17 mouse cellular contexts compared by ENCODE assay signal in genomic region chr16:35764941-35765340, GRCm38 (mm10). TPM values are rescaled to one million over a fixed set of nuclear protein-coding genes. Genes with fewer than 3 reads are reported as not detected.
DNase-seq lines count a peak whose midpoint lies in the region; ATAC-seq and TF ChIP-seq lines count a peak whose summit lies in the region.
"Had no signal": no experiment of that assay in that cellular context is flagged by ENCODE, and none has a peak within 500 bp of the region (broad histone marks: within the 10 kb centered on the region; RNA-seq: fewer than 3 reads in every experiment).

No protein-coding gene starts in this region.

- peaks cover 6% of the 10 kb centered on the region; the same call in 1 of the 2 replicates for H3K4me1 ChIP-seq in spleen, adult 2 months (ENCODE audit: control insufficient read depth, insufficient read depth, insufficient read length)
- peaks cover 26% of the 10 kb centered on the region for H3K4me1 ChIP-seq in bone marrow macrophage, adult 2 months (ENCODE audit: control insufficient read depth, insufficient read depth, low read length)
- peaks cover 86% of the 10 kb centered on the region for H3K4me1 ChIP-seq in liver, embryonic 15.5 days (replicated peaks)
- H3K4me1 ChIP-seq in forebrain, embryonic 13.5 days, result peaks cover 26% of the 10 kb centered on the region

- no peak for DNase-seq in spleen, adult 2 months (ENCODE audit: low read depth in 1 of 2, low spot score in 2 of 2)
- DNase-seq in spleen, postnatal 4 days (ENCODE audit: low spot score in 2 of 2), result no peak
- no peak for DNase-seq in lung, postnatal 25 days (ENCODE audit: low spot score)
- DNase-seq in heart, postnatal 14 days, result no peak
- DNase-seq: adrenal gland, postnatal 36 days; cerebellum, postnatal 10 days; lung, adult 2 months; lung, postnatal 4 days; thymus, postnatal 25 days had no signal

- peak overlapping the region; percentile 29; the same call in 1 of the 2 replicates for H3K9ac ChIP-seq in liver, embryonic 15.5 days
- no peak overlapping the region for H3K9ac ChIP-seq in forebrain, embryonic 13.5 days
- H3K9ac ChIP-seq: embryonic facial prominence, embryonic 13.5 days; hindbrain, embryonic 12.5 days had no signal

- no peak for TF ChIP-seq CTCF in spleen, adult 2 months (IDR thresholded peaks at IDR 0.05; ENCODE audit: extremely low read depth, insufficient read depth, insufficient read length, insufficient replicate concordance)
- no peak for TF ChIP-seq CTCF in bone marrow macrophage, adult 2 months (IDR thresholded peaks at IDR 0.05; ENCODE audit: low read depth, low read length)

- H3K27ac ChIP-seq in spleen, adult 2 months (ENCODE audit: insufficient read depth, low read length), result peak overlapping the region; percentile 38; the same call in 1 of the 2 replicates
- 0 out of 2 replicates have a peak overlapping the region, but pooled peaks have one; percentile 11 for H3K27ac ChIP-seq in bone marrow macrophage, adult 2 months (ENCODE audit: insufficient read depth, low read depth, low read length)
- peak overlapping the region; percentile 91 for H3K27ac ChIP-seq in liver, embryonic 15.5 days (replicated peaks)
- no peak overlapping the region for H3K27ac ChIP-seq in forebrain, embryonic 13.5 days
- H3K27ac ChIP-seq: embryonic facial prominence, embryonic 13.5 days; heart, embryonic 10.5 days; hindbrain, embryonic 12.5 days; midbrain, embryonic 10.5 days had no signal

- WGBS in spleen, adult 2 months, result 34% methylated on average over 1 of the region's 1 CpGs
- 23% methylated on average over 1 of the region's 1 CpGs for WGBS in liver, embryonic 15.5 days (ENCODE audit: insufficient replicate concordance)
- WGBS in forebrain, embryonic 13.5 days, result 79% methylated on average over 1 of the region's 1 CpGs

- no peaks in the 10 kb centered on the region for H3K36me3 ChIP-seq in spleen, adult 2 months (ENCODE audit: control insufficient read depth, insufficient read depth, low read length)
- no peaks in the 10 kb centered on the region for H3K36me3 ChIP-seq in liver, embryonic 15.5 days (replicated peaks)
- no peaks in the 10 kb centered on the region for H3K36me3 ChIP-seq in forebrain, embryonic 13.5 days (ENCODE audit: poor library complexity, severe bottlenecking)
- H3K36me3 ChIP-seq: embryonic facial prominence, embryonic 13.5 days; heart, embryonic 10.5 days; hindbrain, embryonic 12.5 days; midbrain, embryonic 10.5 days had no signal

- intact Hi-C loops in heart, postnatal 14 days (cut with DNase I), result no loop called here

- H3K4me3 ChIP-seq in spleen, adult 2 months (ENCODE audit: extremely low read depth, insufficient read depth, insufficient read length), result no peak overlapping the region
- H3K4me3 ChIP-seq in bone marrow macrophage, adult 2 months (ENCODE audit: insufficient read depth, low read length), result no peak overlapping the region
- H3K4me3 ChIP-seq in liver, embryonic 15.5 days (replicated peaks), result no peak overlapping the region
- H3K4me3 ChIP-seq in forebrain, embryonic 13.5 days, result no peak overlapping the region
- H3K4me3 ChIP-seq: embryonic facial prominence, embryonic 13.5 days; heart, embryonic 10.5 days; hindbrain, embryonic 12.5 days; midbrain, embryonic 10.5 days had no signal

- no peak for ATAC-seq in liver, embryonic 15.5 days (ENCODE audit: insufficient read depth)
- no peak for ATAC-seq in forebrain, embryonic 13.5 days
- ATAC-seq: forebrain, embryonic 16.5 days had no signal

- no peaks in the 10 kb centered on the region for H3K27me3 ChIP-seq in spleen, adult 2 months (ENCODE audit: control insufficient read depth, insufficient read depth, low read length)
- no peaks in the 10 kb centered on the region for H3K27me3 ChIP-seq in liver, embryonic 15.5 days
- H3K27me3 ChIP-seq in forebrain, embryonic 13.5 days, result no peaks in the 10 kb centered on the region
- H3K27me3 ChIP-seq: embryonic facial prominence, embryonic 13.5 days; hindbrain, embryonic 12.5 days had no signal

- H3K9me3 ChIP-seq in liver, embryonic 15.5 days (replicated peaks), result no peaks in the 10 kb centered on the region
- no peaks in the 10 kb centered on the region for H3K9me3 ChIP-seq in forebrain, embryonic 13.5 days (replicated peaks)
- H3K9me3 ChIP-seq: embryonic facial prominence, embryonic 13.5 days; heart, embryonic 10.5 days; hindbrain, embryonic 12.5 days; midbrain, embryonic 10.5 days had no signal

- TF ChIP-seq POLR2A in spleen, adult 2 months (IDR thresholded peaks at IDR 0.05; ENCODE audit: low read depth, low read length), result no peak
- no peak for TF ChIP-seq POLR2A in bone marrow macrophage, adult 2 months (IDR thresholded peaks at IDR 0.05; ENCODE audit: borderline replicate concordance, low read depth, low read length)

- peak overlapping the region; percentile 31; the same call in 1 of the 2 replicates for H3K4me2 ChIP-seq in liver, embryonic 15.5 days
- H3K4me2 ChIP-seq in forebrain, embryonic 13.5 days, result no peak overlapping the region
- H3K4me2 ChIP-seq: embryonic facial prominence, embryonic 13.5 days; hindbrain, embryonic 12.5 days had no signal

RNA-seq across cellular contexts. Expression of gene Dirc2, which starts 4.2 kb away (rescaled TPM):
- polyA plus RNA-seq in spleen, adult 2 months (2012; rRNA removed), result 20.7 and 27.5 TPM in 2 replicates
- polyA plus RNA-seq in bone marrow macrophage, adult 2 months (2012; ENCODE audit: insufficient read depth, insufficient read length, missing spikeins), result 19.9 and 21.2 TPM in 2 replicates
- polyA plus RNA-seq in liver, embryonic 15.5 days (2015; fragmentation: Nextera tagmentation; extraction: Ambion mirVana), result 5.0 and 5.3 TPM in 2 replicates
- total RNA-seq in heart, postnatal 14 days (2021), result 10 to 100 TPM; 56.2 to 61.5 TPM
- polyA plus RNA-seq in forebrain, embryonic 13.5 days (2015; fragmentation: Nextera tagmentation; extraction: Ambion mirVana), result 22.6 and 23.8 TPM in 2 replicates

RNA-seq across cellular contexts. Expression of gene Hspbap1, which starts 5.2 kb away (rescaled TPM):
- 6.3 and 6.7 TPM in 2 replicates for polyA plus RNA-seq in spleen, adult 2 months (2012; rRNA removed)
- polyA plus RNA-seq in bone marrow macrophage, adult 2 months (2012; ENCODE audit: insufficient read depth, insufficient read length, missing spikeins), result 3.2 and 3.3 TPM in 2 replicates
- polyA plus RNA-seq in liver, embryonic 15.5 days (2015; fragmentation: Nextera tagmentation; extraction: Ambion mirVana), result 16.1 and 18.7 TPM in 2 replicates
- total RNA-seq in heart, postnatal 14 days (2021), result 1 to 10 TPM; 2.9 to 3.0 TPM
- 20.2 and 21.0 TPM in 2 replicates for polyA plus RNA-seq in forebrain, embryonic 13.5 days (2015; fragmentation: Nextera tagmentation; extraction: Ambion mirVana)
